Mouse (Mus musculus) cerebellum, postnatal 14 days (tissue): ENCODE measurements at regions not wholly inside any gene's neighbourhood (a gene's known extent, or its start where the extent isn't known, plus 50 kb on each side); places are given as distances from the start of the nearest gene placed in this dataset.
A peak's percentile ranks its signal among the peaks of the same experiment; 100 is the strongest.

Experiments
- DNase-seq, 2 experiments: peaks; one replicate each; pipeline ENCODE4 v3.0.0; 2021; ENCODE audit warnings: mixed read lengths in 2 of 2

- DNase-seq: no peak
Measured at GRCm38 (mm10) chr7:72027006-72027405, 279.4 kb downstream of the Mctp2 start.

DNA sequence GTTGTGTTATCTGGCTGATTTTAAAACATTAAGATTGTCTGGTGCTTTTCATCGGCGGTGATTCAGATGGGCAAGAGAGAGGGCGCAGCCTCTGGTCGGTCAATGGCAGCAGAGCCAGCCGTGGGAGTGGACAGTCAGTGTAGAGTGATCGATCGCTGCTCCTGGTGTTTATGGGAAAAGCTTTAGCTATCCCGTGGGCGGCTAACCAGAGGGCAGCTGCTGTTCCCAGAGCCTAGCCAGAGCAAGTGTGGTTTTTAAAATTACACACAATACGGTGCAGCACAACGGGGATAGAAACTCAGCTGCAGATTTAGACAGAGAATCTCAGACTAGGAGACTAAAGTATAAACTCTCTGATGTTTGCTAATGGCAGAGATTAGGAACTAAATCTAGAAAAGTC, 297.3 kb downstream of the Mctp2 start:
- DNase-seq: no peak

DNA sequence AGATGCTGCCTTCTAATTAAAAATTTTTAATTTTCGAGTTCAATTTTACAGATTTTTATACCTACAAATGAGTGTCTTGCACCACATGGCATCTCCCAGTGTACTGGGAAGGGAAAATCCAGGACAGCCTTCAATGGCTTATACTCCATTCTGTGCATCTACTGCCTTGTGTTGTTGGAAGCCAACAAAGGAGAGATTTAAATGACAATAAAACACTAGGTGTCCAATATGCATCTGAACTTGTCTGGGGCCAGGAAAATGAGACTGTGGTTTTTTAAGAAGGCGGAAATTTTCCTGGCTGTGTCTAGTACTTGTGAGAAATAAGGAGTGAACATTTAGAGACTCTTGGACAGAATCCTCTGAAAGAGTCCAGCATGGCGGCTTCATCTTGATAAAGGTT, 302.1 kb downstream of the Mctp2 start:
- no peak for DNase-seq

DNA sequence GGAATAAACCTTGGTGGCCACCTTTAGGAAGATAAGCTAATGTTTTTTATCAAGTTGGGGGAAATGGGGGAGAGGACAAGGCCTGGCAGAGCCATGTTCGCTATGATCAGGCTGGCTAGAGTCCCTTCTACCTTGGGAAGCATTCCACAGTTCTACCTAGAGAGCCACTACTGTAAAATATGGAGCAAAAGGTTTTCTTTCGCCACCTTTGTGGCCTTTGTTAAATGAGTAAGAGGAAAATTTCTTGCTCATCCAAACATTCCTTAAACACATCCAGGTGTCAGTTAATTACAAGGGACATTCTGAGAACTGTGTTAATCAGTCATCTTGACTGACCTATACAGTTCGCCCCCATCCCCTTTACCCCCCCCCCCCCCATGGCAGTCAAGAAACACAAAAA, 313.9 kb downstream of the Mctp2 start:
- no peak for DNase-seq

- DNase-seq: no peak
Measured at GRCm38 (mm10) chr7:71991835-71992234, 314.6 kb downstream of the Mctp2 start.

DNA sequence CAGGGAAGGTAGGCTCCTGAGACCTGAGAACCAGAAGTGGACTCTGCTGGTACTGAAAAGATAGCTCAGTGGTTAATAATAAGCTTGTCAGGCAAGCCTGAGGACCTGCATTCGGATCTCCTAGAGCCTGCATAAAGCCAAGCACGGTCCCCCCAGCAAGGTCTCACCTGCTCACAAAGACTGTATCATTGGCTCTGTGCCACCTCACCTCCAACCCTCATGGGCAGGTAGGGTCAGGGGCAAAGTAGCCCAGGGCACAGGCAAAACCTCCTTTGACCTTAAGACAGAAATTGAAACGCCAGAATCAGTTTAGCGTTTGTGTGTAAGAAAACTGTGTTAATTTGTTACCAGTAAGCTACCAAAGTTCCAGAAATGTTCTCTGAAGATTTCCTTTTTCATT, 315.2 kb downstream of the Mctp2 start:
- DNase-seq: no peak

DNA sequence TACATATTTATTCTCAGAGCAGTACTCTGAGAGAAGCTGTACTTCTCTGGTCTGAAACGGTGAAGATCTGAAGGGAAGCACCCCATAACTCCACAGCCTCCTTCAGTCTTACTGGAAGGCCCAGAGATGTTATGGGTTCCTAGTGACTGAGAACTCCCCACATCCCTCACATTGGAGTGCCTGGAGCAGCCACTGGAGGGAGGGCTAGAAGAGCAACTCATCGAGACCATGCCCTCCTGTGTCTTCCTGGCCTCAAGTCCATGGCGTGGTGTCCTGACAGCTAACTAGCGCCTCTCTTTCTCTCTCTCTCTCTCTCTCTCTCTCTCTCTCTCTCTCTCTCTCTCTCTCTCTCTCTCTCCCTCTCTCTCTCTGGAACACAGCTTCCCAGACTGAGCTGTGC, 340.4 kb downstream of the Mctp2 start:
- no peak for DNase-seq

GRCm38 (mm10) chr7:71963456-71963855, 343.0 kb downstream of the Mctp2 start:
- no peak for DNase-seq

DNA sequence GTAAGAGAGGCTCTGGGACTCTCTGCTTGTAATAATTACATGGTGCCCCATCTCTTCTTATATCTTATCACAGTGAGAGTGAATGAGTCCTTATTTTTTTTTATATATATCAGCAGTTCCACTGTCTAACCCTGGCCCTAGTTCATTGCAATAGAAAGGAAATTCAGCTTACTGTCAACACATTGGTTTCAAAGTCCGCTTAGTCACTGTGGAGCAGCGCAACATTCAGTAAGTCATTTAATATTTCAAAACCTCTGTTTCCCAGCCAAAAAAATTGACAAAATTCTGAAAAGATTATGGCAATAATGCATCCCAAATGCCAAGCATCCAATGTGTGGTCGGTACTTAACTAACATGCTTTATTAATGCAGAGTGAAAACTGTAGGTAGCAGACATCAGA, 343.6 kb downstream of the Mctp2 start:
- no peak for DNase-seq

- DNase-seq: peak; percentile 7 to 19
Measured at GRCm38 (mm10) chr7:71960453-71961230, 345.8 kb downstream of the Mctp2 start.

DNA sequence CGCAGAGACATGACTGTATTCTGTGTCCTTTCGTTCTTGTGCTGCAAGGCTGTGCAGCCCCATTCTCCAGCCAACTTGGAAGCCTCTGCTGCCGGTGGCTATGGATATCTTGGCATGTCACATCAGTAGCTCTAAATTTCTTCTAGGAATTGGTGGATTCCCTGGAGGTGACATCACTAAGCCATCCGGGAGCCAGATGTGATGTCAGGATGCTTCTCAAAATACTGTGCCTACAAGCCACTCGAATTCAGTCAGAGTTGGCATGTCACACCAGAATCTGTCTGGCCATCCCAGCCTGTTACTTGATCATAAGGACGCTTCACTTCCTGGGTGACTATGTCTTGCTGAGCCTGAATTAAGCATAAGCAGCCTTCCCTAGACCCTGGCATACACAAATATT, 359.9 kb downstream of the Mctp2 start:
- DNase-seq: no peak

- DNase-seq: no peak
Measured at GRCm38 (mm10) chr7:71943078-71944042, 363.0 kb downstream of the Mctp2 start.

- DNase-seq: no peak
Measured at GRCm38 (mm10) chr7:71937731-71938130, 368.7 kb downstream of the Mctp2 start.

GRCm38 (mm10) chr7:71936690-71937089, 369.7 kb downstream of the Mctp2 start:
- no peak for DNase-seq
